Mouse (Mus musculus) cortical plate, adult 2 months (tissue): ENCODE measurements at regions not wholly inside any gene's neighbourhood (a gene's known extent, or its start where the extent isn't known, plus 50 kb on each side); places are given as distances from the start of the nearest gene placed in this dataset.

Experiments used
- CTCF ChIP-seq: fragments of 200-500 bp; IDR thresholded peaks from 2 replicates; pipeline ENCODE4 v1.5.1; 2011; ENCODE audit warnings: mild to moderate bottlenecking, control low read depth, low read length; ENCODE audit not compliant: insufficient read depth; ENCODE audit errors: extremely low read depth
- POLR2A ChIP-seq: fragments of 200-500 bp; IDR thresholded peaks from 2 replicates; pipeline ENCODE4 v1.6.1; 2011; ENCODE audit warnings: mild to moderate bottlenecking, low read length, control low read depth; ENCODE audit not compliant: insufficient read depth; ENCODE audit errors: extremely low read depth

GRCm38 (mm10) chr9:25833295-25833694, 351.9 kb downstream of the Eepd1 start:
- TF ChIP-seq CTCF (no peak), POLR2A (no peak)
